Mouse (Mus musculus): ENCODE results near the gene Fbxo44. TPM values are rescaled to one million over a fixed set of nuclear protein-coding genes. Genes with fewer than 3 reads are reported as not detected.

Fbxo44 gene
- polyA plus RNA-seq, 1 experiment from 2014 or later: 44.9 TPM

GRCm38 (mm10) chr4:148150242-148150641 lies 10.0 kb downstream of the Fbxo44 start:
- Histone ChIP-seq H3K9ac (ENCODE audit: low read length) (no peak overlapping the region), H3K4me2 (ENCODE audit: low read depth, low read length, severe bottlenecking) (no peak overlapping the region), H3K27me3 (ENCODE audit: control insufficient read depth, insufficient read depth, low read length) (no peaks in the 10 kb centered on the region), H3K9me3 (ENCODE audit: control insufficient read depth, low read length) (no peaks in the 10 kb centered on the region), H3K4me1 (replicated peaks; ENCODE audit: control insufficient read depth, insufficient read depth, low read length) (0 out of 2 replicates have a peak, but pooled peaks cover 2% of the 10 kb centered on the region), H3K4me3 (ENCODE audit: low read depth, low read length) (no peak overlapping the region), H3K27ac (ENCODE audit: low read depth, low read length) (no peak overlapping the region), H3K36me3 (ENCODE audit: control insufficient read depth, insufficient read depth, low read length) (peaks cover 5% of the 10 kb centered on the region; the same call in 1 of the 2 replicates)
- WGBS: 51% methylated on average over 7 of the region's 7 CpGs
- DNase-seq (ENCODE audit: low spot score) (no peak), ATAC-seq (replicated peaks; ENCODE audit: low FRiP score) (no peak)

GRCm38 (mm10) chr4:148149540-148149939 lies 10.7 kb downstream of the Fbxo44 start:
- H3K9ac ChIP-seq (ENCODE audit: low read length): no peak overlapping the region
- H3K4me1 ChIP-seq (replicated peaks; ENCODE audit: control insufficient read depth, insufficient read depth, low read length): 0 out of 2 replicates have a peak, but pooled peaks cover 2% of the 10 kb centered on the region
- no peak for DNase-seq (ENCODE audit: low spot score)
- WGBS: 77% methylated on average over 12 of the region's 12 CpGs
- H3K9me3 ChIP-seq (ENCODE audit: control insufficient read depth, low read length): no peaks in the 10 kb centered on the region
- H3K4me2 ChIP-seq (ENCODE audit: low read depth, low read length, severe bottlenecking): no peak overlapping the region
- peaks cover 5% of the 10 kb centered on the region; the same call in 1 of the 2 replicates for H3K36me3 ChIP-seq (ENCODE audit: control insufficient read depth, insufficient read depth, low read length)
- no peak for ATAC-seq (replicated peaks; ENCODE audit: low FRiP score)
- no peaks in the 10 kb centered on the region for H3K27me3 ChIP-seq (ENCODE audit: control insufficient read depth, insufficient read depth, low read length)
- no peak overlapping the region for H3K27ac ChIP-seq (ENCODE audit: low read depth, low read length)
- no peak overlapping the region for H3K4me3 ChIP-seq (ENCODE audit: low read depth, low read length)

GRCm38 (mm10) chr4:148147714-148148113 lies 12.6 kb downstream of the Fbxo44 start:
- Histone ChIP-seq H3K36me3 (ENCODE audit: control insufficient read depth, insufficient read depth, low read length) (peaks cover 2% of the 10 kb centered on the region; the same call in 1 of the 2 replicates), H3K4me2 (ENCODE audit: low read depth, low read length, severe bottlenecking) (no peak overlapping the region), H3K9ac (ENCODE audit: low read length) (no peak overlapping the region), H3K27ac (ENCODE audit: low read depth, low read length) (no peak overlapping the region), H3K9me3 (ENCODE audit: control insufficient read depth, low read length) (no peaks in the 10 kb centered on the region), H3K4me1 (replicated peaks; ENCODE audit: control insufficient read depth, insufficient read depth, low read length) (0 out of 2 replicates have a peak, but pooled peaks cover 2% of the 10 kb centered on the region), H3K4me3 (ENCODE audit: low read depth, low read length) (no peak overlapping the region), H3K27me3 (ENCODE audit: control insufficient read depth, insufficient read depth, low read length) (no peaks in the 10 kb centered on the region)
- DNase-seq (ENCODE audit: low spot score) (no peak), ATAC-seq (replicated peaks; ENCODE audit: low FRiP score) (no peak)
- 94% methylated on average over 2 of the region's 2 CpGs for WGBS

- H3K9me3 ChIP-seq (ENCODE audit: control insufficient read depth, low read length): no peaks in the 10 kb centered on the region
- H3K4me1 ChIP-seq (replicated peaks; ENCODE audit: control insufficient read depth, insufficient read depth, low read length): peaks cover 2% of the 10 kb centered on the region; the same call in 1 of the 2 replicates
- no peak overlapping the region for H3K4me3 ChIP-seq (ENCODE audit: low read depth, low read length)
- no peak for DNase-seq (ENCODE audit: low spot score)
- H3K36me3 ChIP-seq (ENCODE audit: control insufficient read depth, insufficient read depth, low read length): peaks cover 2% of the 10 kb centered on the region; the same call in 1 of the 2 replicates
- ATAC-seq (replicated peaks; ENCODE audit: low FRiP score): no peak
- H3K9ac ChIP-seq (ENCODE audit: low read length): no peak overlapping the region
- no peak overlapping the region for H3K4me2 ChIP-seq (ENCODE audit: low read depth, low read length, severe bottlenecking)
- no peak overlapping the region for H3K27ac ChIP-seq (ENCODE audit: low read depth, low read length)
- WGBS: 96% methylated on average over 5 of the region's 5 CpGs
- H3K27me3 ChIP-seq (ENCODE audit: control insufficient read depth, insufficient read depth, low read length): no peaks in the 10 kb centered on the region; the same call in 1 of the 2 replicates
Observed at GRCm38 (mm10) chr4:148143721-148144120, 16.6 kb downstream of the Fbxo44 start.

- H3K9ac ChIP-seq (ENCODE audit: low read length): peak overlapping the region; percentile 67
- peak; percentile 95 for ATAC-seq (replicated peaks; ENCODE audit: low FRiP score)
Observed at GRCm38 (mm10) chr4:148140098-148141011, 19.9 kb downstream of the Fbxo44 start.

GRCm38 (mm10) chr4:148139767-148140097 lies 20.6 kb downstream of the Fbxo44 start:
- ATAC-seq (replicated peaks; ENCODE audit: low FRiP score) (peak; percentile 23), DNase-seq (ENCODE audit: low spot score) (peak; percentile 70)
- Histone ChIP-seq H3K4me2 (ENCODE audit: low read depth, low read length, severe bottlenecking) (peak overlapping the region; percentile 72), H3K9ac (ENCODE audit: low read length) (peak overlapping the region; percentile 67), H3K4me3 (ENCODE audit: low read depth, low read length) (peak overlapping the region; percentile 63), H3K36me3 (ENCODE audit: control insufficient read depth, insufficient read depth, low read length) (no peaks in the 10 kb centered on the region), H3K9me3 (ENCODE audit: control insufficient read depth, low read length) (no peaks in the 10 kb centered on the region), H3K27ac (ENCODE audit: low read depth, low read length) (no peak overlapping the region), H3K4me1 (replicated peaks; ENCODE audit: control insufficient read depth, insufficient read depth, low read length) (peaks cover 2% of the 10 kb centered on the region; the same call in 1 of the 2 replicates), H3K27me3 (ENCODE audit: control insufficient read depth, insufficient read depth, low read length) (peaks cover 4% of the 10 kb centered on the region; the same call in 1 of the 2 replicates)
- WGBS: under 1% methylated on average over 12 of the region's 12 CpGs

More at GRCm38 (mm10) chr4:148140098-148141011, 19.9 kb downstream of the Fbxo44 start:
- peak overlapping the region; percentile 72 for H3K4me2 ChIP-seq (ENCODE audit: low read depth, low read length, severe bottlenecking)
- under 1% methylated on average over 65 of the region's 65 CpGs for WGBS
- peak; percentile 96 for DNase-seq (ENCODE audit: low spot score)
- H3K36me3 ChIP-seq (ENCODE audit: control insufficient read depth, insufficient read depth, low read length): no peaks in the 10 kb centered on the region
- peak overlapping the region; percentile 81 for H3K27ac ChIP-seq (ENCODE audit: low read depth, low read length)
- peak overlapping the region; percentile 63 for H3K4me3 ChIP-seq (ENCODE audit: low read depth, low read length)
- H3K9me3 ChIP-seq (ENCODE audit: control insufficient read depth, low read length): no peaks in the 10 kb centered on the region
- peaks cover 2% of the 10 kb centered on the region; the same call in 1 of the 2 replicates for H3K4me1 ChIP-seq (replicated peaks; ENCODE audit: control insufficient read depth, insufficient read depth, low read length)
- H3K27me3 ChIP-seq (ENCODE audit: control insufficient read depth, insufficient read depth, low read length): peaks cover 4% of the 10 kb centered on the region; the same call in 1 of the 2 replicates

GRCm38 (mm10) chr4:148137503-148137902 lies 22.8 kb downstream of the Fbxo44 start:
- H3K27ac ChIP-seq (ENCODE audit: low read depth, low read length): no peak overlapping the region
- no peak for ATAC-seq (replicated peaks; ENCODE audit: low FRiP score)
- no peak overlapping the region for H3K4me2 ChIP-seq (ENCODE audit: low read depth, low read length, severe bottlenecking)
- no peaks in the 10 kb centered on the region for H3K36me3 ChIP-seq (ENCODE audit: control insufficient read depth, insufficient read depth, low read length)
- no peak for DNase-seq (ENCODE audit: low spot score)
- WGBS: 69% methylated on average over 8 of the region's 8 CpGs
- H3K4me1 ChIP-seq (replicated peaks; ENCODE audit: control insufficient read depth, insufficient read depth, low read length): peaks cover 2% of the 10 kb centered on the region; the same call in 1 of the 2 replicates
- no peak overlapping the region for H3K9ac ChIP-seq (ENCODE audit: low read length)
- H3K4me3 ChIP-seq (ENCODE audit: low read depth, low read length): no peak overlapping the region
- peaks cover 4% of the 10 kb centered on the region; the same call in 1 of the 2 replicates for H3K27me3 ChIP-seq (ENCODE audit: control insufficient read depth, insufficient read depth, low read length)
- H3K9me3 ChIP-seq (ENCODE audit: control insufficient read depth, low read length): no peaks in the 10 kb centered on the region

GRCm38 (mm10) chr4:148134988-148135387 lies 25.3 kb downstream of the Fbxo44 start:
- Histone ChIP-seq H3K27me3 (ENCODE audit: control insufficient read depth, insufficient read depth, low read length) (peaks cover 9% of the 10 kb centered on the region; the same call in 1 of the 2 replicates), H3K4me1 (replicated peaks; ENCODE audit: control insufficient read depth, insufficient read depth, low read length) (peaks cover 4% of the 10 kb centered on the region; the same call in 1 of the 2 replicates), H3K36me3 (ENCODE audit: control insufficient read depth, insufficient read depth, low read length) (no peaks in the 10 kb centered on the region), H3K4me2 (ENCODE audit: low read depth, low read length, severe bottlenecking) (no peak overlapping the region), H3K9ac (ENCODE audit: low read length) (no peak overlapping the region), H3K27ac (ENCODE audit: low read depth, low read length) (no peak overlapping the region), H3K4me3 (ENCODE audit: low read depth, low read length) (no peak overlapping the region), H3K9me3 (ENCODE audit: control insufficient read depth, low read length) (no peaks in the 10 kb centered on the region)
- ATAC-seq (replicated peaks; ENCODE audit: low FRiP score) (no peak), DNase-seq (ENCODE audit: low spot score) (no peak)
- WGBS: 86% methylated on average over 8 of the region's 8 CpGs

Data from forebrain, embryonic 11.5 days (tissue).